Mouse (Mus musculus) lung, postnatal 0 days (tissue): ENCODE data around the gene Mars. TPM values are rescaled to one million over a fixed set of nuclear protein-coding genes. Genes with fewer than 3 reads are reported as not detected.

Experiments used
- ATAC-seq: fragments of 200-750 bp; cut with Nextera tagmentation; 2 replicates; pipeline ENCODE4 v1.8.0; 2017; ENCODE audit warnings: moderate library complexity
- DNase-seq: peaks from one replicate; pipeline ENCODE4 v3.0.0-alpha.2; 2016; ENCODE audit warnings: low spot score
- H3K27ac ChIP-seq: fragments of 300-500 bp; sonication (generic); 2 replicates; pipeline ENCODE4 v1.5.1; 2014; ENCODE audit warnings: antibody characterized with exemption, mild to moderate bottlenecking, low read length, mixed read lengths
- H3K27me3 ChIP-seq: fragments of 300-500 bp; sonication (generic); replicated peaks from 2 replicates; pipeline ENCODE4 v1.6.1; 2014; ENCODE audit warnings: low read length, mixed read lengths; ENCODE audit not compliant: insufficient read depth
- H3K36me3 ChIP-seq: fragments of 300-500 bp; sonication (generic); 2 replicates; pipeline ENCODE4 v1.6.1; 2014; ENCODE audit warnings: low read length, mixed read lengths; ENCODE audit not compliant: insufficient read depth
- H3K4me1 ChIP-seq: fragments of 300-500 bp; sonication (generic); 2 replicates; pipeline ENCODE4 v1.6.1; 2014; ENCODE audit warnings: antibody characterized with exemption, low read depth, low read length, mixed read lengths; ENCODE audit not compliant: insufficient read depth
- H3K4me2 ChIP-seq: fragments of 300-500 bp; sonication (generic); replicated peaks from 2 replicates; pipeline ENCODE4 v1.6.1; 2014; ENCODE audit warnings: low read depth, mild to moderate bottlenecking, low read length, moderate library complexity, mixed read lengths
- H3K4me3 ChIP-seq: fragments of 300-500 bp; sonication (generic); 2 replicates; pipeline ENCODE4 v1.5.1; 2014; ENCODE audit warnings: low read depth, low read length
- H3K9ac ChIP-seq: fragments of 300-500 bp; sonication (generic); replicated peaks from 2 replicates; pipeline ENCODE4 v1.6.1; 2014; ENCODE audit warnings: low read depth, mild to moderate bottlenecking
- H3K9me3 ChIP-seq: fragments of 300-500 bp; sonication (generic); 2 replicates; pipeline ENCODE4 v1.6.1; 2016; ENCODE audit warnings: low read length, mixed read lengths
- CTCF ChIP-seq: IDR thresholded peaks from 2 replicates; pipeline ENCODE4 v1.5.1; 2016; ENCODE audit warnings: antibody characterized with exemption, mild to moderate bottlenecking
- EP300 ChIP-seq: IDR thresholded peaks from 2 replicates; pipeline ENCODE4 v1.6.1; 2016; ENCODE audit warnings: antibody characterized with exemption, mild to moderate bottlenecking, control low read depth
- WGBS: fragments of 180-500 bp; shearing (Covaris S2); extraction: QIAGEN DNeasy Blood & Tissue Kit; methylation state at CpG from one replicate; pipeline ENCODE4 v1.1.7; 2014; 5-methylcytosine and 5-hydroxymethylcytosine counted together
- polyA plus RNA-seq: library from polyadenylated mRNA; unstranded; fragments of >200 nt; fragmentation: Nextera tagmentation; extraction: Ambion mirVana; gene quantifications from 2 replicates; pipeline ENCODE4 v1.2.1, GENCODE M21; 2015

Gene Mars
- polyA plus RNA-seq, result 61.1 and 63.1 TPM in 2 replicates

- Histone ChIP-seq H3K27ac (peak within 1 kb of the TSS; percentile 75), H3K4me1 (0 out of 2 replicates have a peak, but pooled peaks cover 3% of the 10 kb centered on the region), H3K9ac (peak within 1 kb of the TSS; percentile 77), H3K9me3 (no peaks in the 10 kb centered on the region), H3K36me3 (peaks cover 10% of the 10 kb centered on the region; the same call in 1 of the 2 replicates), H3K4me3 (peak within 1 kb of the TSS; percentile 80), H3K4me2 (peak within 1 kb of the TSS; percentile 78), H3K27me3 (no peaks in the 10 kb centered on the region)
- TF ChIP-seq CTCF (no peak), EP300 (0 out of 2 replicates have a peak, but pooled peaks have one; percentile 2)
- ATAC-seq (peak; percentile 98), DNase-seq (peak; percentile 99)
- 1% methylated on average over 65 of the region's 65 CpGs for WGBS
These were observed at the start of gene Mars for GRCm38 (mm10) chr10:127311476-127312355. Gene Mars, minus strand, starts transcription at chr10:127311786.

GRCm38 (mm10) chr10:127360714-127361113 is 49.1 kb upstream of the Mars start:
- WGBS, result 82% methylated on average over 3 of the region's 3 CpGs
- no peaks in the 10 kb centered on the region for H3K36me3 ChIP-seq
- no peaks in the 10 kb centered on the region for H3K27me3 ChIP-seq
- H3K4me1 ChIP-seq, result no peaks in the 10 kb centered on the region
- H3K4me3 ChIP-seq, result no peak overlapping the region
- H3K9me3 ChIP-seq, result no peaks in the 10 kb centered on the region
- DNase-seq, result no peak
- no peak for ATAC-seq
- no peak overlapping the region for H3K9ac ChIP-seq
- H3K27ac ChIP-seq, result no peak overlapping the region
- no peak overlapping the region for H3K4me2 ChIP-seq
- no peak for TF ChIP-seq CTCF
- no peak for TF ChIP-seq EP300

- Histone ChIP-seq H3K36me3 (no peaks in the 10 kb centered on the region), H3K4me3 (no peak overlapping the region), H3K9ac (no peak overlapping the region), H3K9me3 (no peaks in the 10 kb centered on the region), H3K27ac (no peak overlapping the region), H3K4me1 (no peaks in the 10 kb centered on the region), H3K4me2 (no peak overlapping the region), H3K27me3 (no peaks in the 10 kb centered on the region)
- TF ChIP-seq EP300, result no peak
- no peak for TF ChIP-seq CTCF
- 65% methylated on average over 10 of the region's 10 CpGs for WGBS
- DNase-seq (no peak), ATAC-seq (no peak)
These were observed 43.8 kb upstream of the Mars start for GRCm38 (mm10) chr10:127355336-127355735.

- H3K4me3 ChIP-seq, result no peak within 1 kb of the TSS
- WGBS, result 68% methylated on average over 18 of the region's 18 CpGs
- no peaks in the 10 kb centered on the region for H3K27me3 ChIP-seq
- DNase-seq (peak; percentile 16), ATAC-seq (no peak)
- H3K4me2 ChIP-seq, result no peak within 1 kb of the TSS
- no peak within 1 kb of the TSS for H3K9ac ChIP-seq
- H3K36me3 ChIP-seq, result no peaks in the 10 kb centered on the region
- H3K4me1 ChIP-seq, result no peaks in the 10 kb centered on the region
- H3K27ac ChIP-seq, result no peak within 1 kb of the TSS
- H3K9me3 ChIP-seq, result no peaks in the 10 kb centered on the region
- no peak for TF ChIP-seq EP300
- TF ChIP-seq CTCF, result peak; percentile 68
These were observed 42.6 kb upstream of the Mars start, which contains the start of gene Inhbe for GRCm38 (mm10) chr10:127353909-127354895. Gene Inhbe, minus strand, starts transcription at chr10:127354411.

DNA sequence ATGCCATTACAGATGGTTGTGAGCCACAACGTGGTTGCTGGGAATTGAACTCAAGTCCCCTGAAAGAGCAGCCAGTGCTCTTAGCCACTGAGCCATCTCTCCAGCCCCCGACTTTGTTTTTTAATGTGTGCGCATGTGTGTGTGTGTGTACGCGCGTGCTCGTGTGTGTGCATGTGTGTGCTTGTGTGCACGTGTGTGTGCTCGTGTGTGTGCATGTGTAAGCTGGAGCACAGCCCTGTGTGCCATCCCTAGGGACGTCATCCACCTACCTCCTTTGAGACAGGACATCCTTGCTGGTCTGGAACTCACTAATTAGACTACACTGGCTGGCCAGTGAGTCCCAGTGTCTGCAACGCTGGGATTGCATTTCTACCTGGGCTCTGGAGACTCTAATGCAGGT is 41.2 kb upstream of the Mars start:
- H3K27ac ChIP-seq, result no peak overlapping the region
- H3K4me1 ChIP-seq, result no peaks in the 10 kb centered on the region
- 84% methylated on average over 11 of the region's 11 CpGs for WGBS
- H3K9ac ChIP-seq, result no peak overlapping the region
- H3K4me2 ChIP-seq, result no peak overlapping the region
- ATAC-seq (no peak), DNase-seq (no peak)
- TF ChIP-seq EP300 (no peak), CTCF (no peak)
- H3K9me3 ChIP-seq, result no peaks in the 10 kb centered on the region
- no peaks in the 10 kb centered on the region for H3K36me3 ChIP-seq
- H3K4me3 ChIP-seq, result no peak overlapping the region
- no peaks in the 10 kb centered on the region for H3K27me3 ChIP-seq

GRCm38 (mm10) chr10:127352187-127352586 is 40.6 kb upstream of the Mars start:
- no peak for ATAC-seq
- TF ChIP-seq CTCF (no peak), EP300 (no peak)

More at GRCm38 (mm10) chr10:127352187-127352586, 40.6 kb upstream of the Mars start:
- DNase-seq, result no peak
- H3K9ac ChIP-seq, result no peak overlapping the region
- H3K36me3 ChIP-seq, result no peaks in the 10 kb centered on the region
- H3K9me3 ChIP-seq, result no peaks in the 10 kb centered on the region
- no peaks in the 10 kb centered on the region for H3K4me1 ChIP-seq
- H3K27ac ChIP-seq, result no peak overlapping the region
- WGBS, result 76% methylated on average over 9 of the region's 9 CpGs
- no peaks in the 10 kb centered on the region for H3K27me3 ChIP-seq
- no peak overlapping the region for H3K4me3 ChIP-seq
- H3K4me2 ChIP-seq, result no peak overlapping the region
